Mouse (Mus musculus) hindbrain, postnatal 0 days (tissue): Measurements from ENCODE around the gene Btbd35f21. TPM values are rescaled to one million over a fixed set of nuclear protein-coding genes. Genes with fewer than 3 reads are reported as not detected.
"Not testable (repeated sequence)": the region's sequence is repeated elsewhere in the genome, so short reads cannot be mapped to it uniquely, and the experiment has no call there.

Source experiments
- ATAC-seq: fragments of 200-750 bp; cut with Nextera tagmentation; 2 replicates; pipeline ENCODE4 v1.8.0; 2017; ENCODE audit warnings: mild to moderate bottlenecking, moderate TSS enrichment, moderate library complexity
- DNase-seq: peaks from one replicate; pipeline ENCODE4 v3.0.0-alpha.2; 2015; ENCODE audit warnings: low spot score
- H3K27ac ChIP-seq: fragments of 300-500 bp; sonication (generic); 2 replicates; pipeline ENCODE4 v1.5.1; 2014; ENCODE audit warnings: mild to moderate bottlenecking
- H3K27me3 ChIP-seq: fragments of 300-500 bp; sonication (generic); 2 replicates; pipeline ENCODE4 v1.6.1; 2014; ENCODE audit warnings: low read length, mixed read lengths; ENCODE audit not compliant: insufficient read depth
- H3K36me3 ChIP-seq: fragments of 300-500 bp; sonication (generic); 2 replicates; pipeline ENCODE4 v1.6.1; 2014; ENCODE audit warnings: low read length, mixed read lengths; ENCODE audit not compliant: insufficient read depth
- H3K4me1 ChIP-seq: fragments of 300-500 bp; sonication (generic); 2 replicates; pipeline ENCODE4 v1.6.1; 2014; ENCODE audit warnings: antibody characterized with exemption, low read length, mixed read lengths; ENCODE audit not compliant: insufficient read depth
- H3K4me2 ChIP-seq: fragments of 300-500 bp; sonication (generic); 2 replicates; pipeline ENCODE4 v1.6.1; 2014; ENCODE audit warnings: low read depth, mild to moderate bottlenecking, low read length, moderate library complexity, mixed read lengths
- H3K4me3 ChIP-seq: fragments of 300-500 bp; sonication (generic); 2 replicates; pipeline ENCODE4 v1.5.1; 2014; ENCODE audit warnings: low read length
- H3K9ac ChIP-seq: fragments of 300-500 bp; sonication (generic); replicated peaks from 2 replicates; pipeline ENCODE4 v1.6.1; 2014; ENCODE audit warnings: mild to moderate bottlenecking, low read length, moderate library complexity, mixed read lengths
- H3K9me3 ChIP-seq: fragments of 300-500 bp; sonication (generic); 2 replicates; pipeline ENCODE4 v1.6.1; 2016; ENCODE audit warnings: low read length, mixed read lengths
- WGBS: fragments of 180-500 bp; shearing (Covaris S2); extraction: QIAGEN DNeasy Blood & Tissue Kit; methylation state at CpG from one replicate; pipeline ENCODE4 v1.1.7; 2014; 5-methylcytosine and 5-hydroxymethylcytosine counted together
- polyA plus RNA-seq: library from polyadenylated mRNA; unstranded; fragments of >200 nt; fragmentation: Nextera tagmentation; extraction: Ambion mirVana; gene quantifications from 2 replicates; pipeline ENCODE4 v1.2.1, GENCODE M21; 2015
- total RNA-seq: library from RNA; depleted of rRNA; stranded (reverse); fragments of >200 nt; gene quantifications from 2 replicates; pipeline ENCODE4 v1.2.3, GENCODE M21; 2014; rRNA removed

The Btbd35f21 gene
- total RNA-seq (not detected in 2 replicates), polyA plus RNA-seq (not detected in 2 replicates)

DNA sequence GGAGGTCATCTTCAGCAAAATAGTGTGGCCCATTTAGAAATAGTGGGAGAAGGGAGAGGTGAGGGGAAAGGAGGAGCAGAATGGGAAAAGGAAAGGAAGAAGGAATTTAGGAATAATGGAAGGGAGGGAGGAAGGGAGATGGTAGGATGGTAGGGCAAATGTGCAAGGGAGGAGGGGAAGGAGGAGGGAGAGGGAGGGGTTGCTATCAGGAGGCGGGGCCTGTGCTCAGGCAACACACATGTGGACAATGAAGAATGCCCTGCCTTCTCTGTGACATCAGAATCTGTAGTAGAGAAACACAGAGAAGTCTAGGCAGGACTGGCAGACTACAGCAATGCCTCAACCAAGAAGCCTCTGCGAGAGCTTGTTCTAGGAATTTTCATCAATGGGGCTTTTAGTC, at the start of gene Btbd35f21:
TSS of gene Btbd35f21 (plus strand) at position 301 of the 400 bp plus-strand sequence.
- WGBS = no CpG with 5 or more reads among the region's 2 CpGs
- H3K36me3 ChIP-seq, H3K27ac ChIP-seq, DNase-seq, H3K27me3 ChIP-seq, H3K4me2 ChIP-seq, H3K4me3 ChIP-seq, H3K4me1 ChIP-seq, H3K9me3 ChIP-seq, ATAC-seq, H3K9ac ChIP-seq: not testable (repeated sequence)

Other genes with a start within 250 kb of the Btbd35f21 start
- gene Btbd35f1, start 166.1 kb upstream of the Btbd35f21 start, total RNA-seq = not detected in 2 replicates
- gene Btbd35f1, start 166.1 kb upstream of the Btbd35f21 start, polyA plus RNA-seq = not detected in 2 replicates
- gene Gm5926, start 75.4 kb upstream of the Btbd35f21 start, total RNA-seq = not detected in 2 replicates
- gene Gm5926, start 75.4 kb upstream of the Btbd35f21 start, polyA plus RNA-seq = not detected in 2 replicates
- not detected in 2 replicates for gene Btbd35f30, start 168.5 kb downstream of the Btbd35f21 start, total RNA-seq
- gene Btbd35f30, start 168.5 kb downstream of the Btbd35f21 start, polyA plus RNA-seq = not detected in 2 replicates
- not detected in 2 replicates for gene Gm21789, start 215.7 kb downstream of the Btbd35f21 start, total RNA-seq
- gene Gm21789, start 215.7 kb downstream of the Btbd35f21 start, polyA plus RNA-seq = not detected in 2 replicates
- not detected in 2 replicates for gene Btbd35f5, start 247.8 kb downstream of the Btbd35f21 start, total RNA-seq
- not detected in 2 replicates for gene Btbd35f5, start 247.8 kb downstream of the Btbd35f21 start, polyA plus RNA-seq